Mouse (Mus musculus): Measurements from ENCODE around the gene Traf4. TPM values are rescaled to one million over a fixed set of nuclear protein-coding genes. Genes with fewer than 3 reads are reported as not detected.

The Traf4 gene
- polyA plus RNA-seq, 1 experiment, result 38.2 TPM

Other genes with a start within 250 kb of the Traf4 start
- gene Sez6, start 234.8 kb downstream of the Traf4 start, polyA plus RNA-seq (2012; rRNA removed), result 1.2 and 1.3 TPM in 2 replicates
- gene Phf12, start 182.8 kb downstream of the Traf4 start, polyA plus RNA-seq (2012; rRNA removed), result 33.5 and 45.5 TPM in 2 replicates
- gene Dhrs13, start 133.3 kb downstream of the Traf4 start, polyA plus RNA-seq (2012; rRNA removed), result 3.3 TPM in 2 replicates
- 97.0 and 123 TPM in 2 replicates for gene Flot2, start 127.7 kb downstream of the Traf4 start, polyA plus RNA-seq (2012; rRNA removed)
- 26.2 and 33.1 TPM in 2 replicates for gene Eral1, start 85.2 kb downstream of the Traf4 start, polyA plus RNA-seq (2012; rRNA removed)
- gene Fam222b, start 70.9 kb downstream of the Traf4 start, polyA plus RNA-seq (2012; rRNA removed), result 15.7 and 20.7 TPM in 2 replicates
- gene Nek8, start 11.1 kb upstream of the Traf4 start, polyA plus RNA-seq (2012; rRNA removed), result 17.3 and 19.3 TPM in 2 replicates
- 128 and 143 TPM in 2 replicates for gene Tlcd1, start 11.1 kb upstream of the Traf4 start, polyA plus RNA-seq (2012; rRNA removed)
- gene Rpl23a, start 18.0 kb upstream of the Traf4 start, polyA plus RNA-seq (2012; rRNA removed), result 284 and 314 TPM in 2 replicates
- 78.6 and 114 TPM in 2 replicates for gene Rab34, start 22.8 kb upstream of the Traf4 start, polyA plus RNA-seq (2012; rRNA removed)
- 4.6 and 6.2 TPM in 2 replicates for gene Proca1, start 27.8 kb upstream of the Traf4 start, polyA plus RNA-seq (2012; rRNA removed)
- gene Sdf2, start 80.2 kb upstream of the Traf4 start, polyA plus RNA-seq (2012; rRNA removed), result 161 and 190 TPM in 2 replicates
- gene Supt6, start 80.4 kb upstream of the Traf4 start, polyA plus RNA-seq (2012; rRNA removed), result 14.8 and 25.0 TPM in 2 replicates
- 99.8 and 106 TPM in 2 replicates for gene 2610507B11Rik, start 96.2 kb upstream of the Traf4 start, polyA plus RNA-seq (2012; rRNA removed)
- gene BC030499, start 125.3 kb upstream of the Traf4 start, polyA plus RNA-seq (2012; rRNA removed), result 0.13 and 0.20 TPM in 2 replicates
- gene Spag5, start 135.9 kb upstream of the Traf4 start, polyA plus RNA-seq (2012; rRNA removed), result 1.2 and 1.4 TPM in 2 replicates
- gene Aldoc, start 157.4 kb upstream of the Traf4 start, polyA plus RNA-seq (2012; rRNA removed), result 34.4 and 59.8 TPM in 2 replicates
- 69.5 and 94.1 TPM in 2 replicates for gene Pigs, start 162.8 kb upstream of the Traf4 start, polyA plus RNA-seq (2012; rRNA removed)
- gene Unc119, start 177.9 kb upstream of the Traf4 start, polyA plus RNA-seq (2012; rRNA removed), result 84.3 and 193 TPM in 2 replicates
- not detected in 2 replicates for gene Foxn1, start 221.0 kb upstream of the Traf4 start, polyA plus RNA-seq (2012; rRNA removed)